Mouse (Mus musculus): Measurements from ENCODE around the gene Mut. TPM values are rescaled to one million over a fixed set of nuclear protein-coding genes. Genes with fewer than 3 reads are reported as not detected.

Gene Mut
- polyA plus RNA-seq, 1 experiment from 2014 or later: 34.1 TPM

DNA sequence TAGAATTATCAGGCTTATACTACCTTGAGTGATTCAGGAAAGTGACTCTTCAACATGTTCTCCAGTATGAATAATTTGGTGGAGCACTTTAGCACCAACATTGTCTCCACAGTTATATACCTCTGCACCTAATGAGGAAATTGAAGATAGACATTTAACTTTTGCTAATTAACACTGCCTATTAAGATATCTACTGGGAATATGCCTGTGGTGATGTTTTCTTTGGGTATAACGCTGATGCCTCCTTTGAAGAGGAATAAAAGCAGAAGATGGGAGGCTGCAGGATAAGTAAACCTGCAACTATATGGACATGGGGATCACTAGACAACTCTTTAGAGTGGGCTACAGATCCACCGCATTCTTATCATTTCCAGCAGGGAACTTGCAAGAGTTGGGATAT is 20.2 kb upstream of the Mut start, which contains the start of gene Glyatl3:
Gene Glyatl3, minus strand, starts transcription at position 101 of the 400 bp plus-strand sequence.
- no peak within 1 kb of the TSS for H3K4me3 ChIP-seq (ENCODE audit: low read depth, low read length)
- no peaks in the 10 kb centered on the region for H3K4me1 ChIP-seq (ENCODE audit: control insufficient read depth, insufficient read depth, low read length)
- H3K36me3 ChIP-seq (ENCODE audit: control insufficient read depth, insufficient read depth, low read length): no peaks in the 10 kb centered on the region
- no peak within 1 kb of the TSS for H3K4me2 ChIP-seq (replicated peaks; ENCODE audit: low read depth, low read length)
- 97% methylated on average over 2 of the region's 2 CpGs for WGBS
- H3K9me3 ChIP-seq (ENCODE audit: control insufficient read depth, low read depth, low read length): no peaks in the 10 kb centered on the region
- no peak within 1 kb of the TSS for H3K27ac ChIP-seq (ENCODE audit: low read length)
- no peak within 1 kb of the TSS for H3K9ac ChIP-seq (replicated peaks; ENCODE audit: low read depth, low read length)
- ATAC-seq (ENCODE audit: insufficient number of reproducible peaks, insufficient read depth, low FRiP score, low read depth): no peak
- H3K27me3 ChIP-seq (ENCODE audit: control insufficient read depth, insufficient read depth, low read length): no peaks in the 10 kb centered on the region

DNA sequence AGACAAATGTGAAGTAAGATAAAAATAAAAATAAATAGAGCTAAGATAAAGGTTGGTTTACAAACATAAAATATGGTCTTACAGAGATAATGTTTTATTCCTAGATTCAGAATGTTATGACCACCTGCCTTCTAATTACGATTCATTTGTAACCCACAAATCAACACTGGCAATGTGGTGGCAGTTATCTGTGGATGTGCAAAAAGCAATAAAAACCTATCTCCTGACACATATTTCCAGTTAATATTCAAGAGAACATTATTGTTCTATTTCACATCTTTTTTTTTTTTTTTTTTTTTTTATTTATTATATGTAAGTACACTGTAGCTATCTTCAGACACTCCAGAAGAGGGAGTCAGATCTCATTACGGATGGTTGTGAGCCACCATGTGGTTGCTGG is 19.0 kb upstream of the Mut start:
- H3K4me2 ChIP-seq (replicated peaks; ENCODE audit: low read depth, low read length): no peak overlapping the region
- no peak overlapping the region for H3K4me3 ChIP-seq (ENCODE audit: low read depth, low read length)
- H3K27ac ChIP-seq (ENCODE audit: low read length): no peak overlapping the region
- no peaks in the 10 kb centered on the region for H3K27me3 ChIP-seq (ENCODE audit: control insufficient read depth, insufficient read depth, low read length)
- no peaks in the 10 kb centered on the region for H3K36me3 ChIP-seq (ENCODE audit: control insufficient read depth, insufficient read depth, low read length)
- ATAC-seq (ENCODE audit: insufficient number of reproducible peaks, insufficient read depth, low FRiP score, low read depth): no peak
- H3K9ac ChIP-seq (replicated peaks; ENCODE audit: low read depth, low read length): no peak overlapping the region
- WGBS: 98% methylated on average over 1 of the region's 2 CpGs
- no peaks in the 10 kb centered on the region for H3K4me1 ChIP-seq (ENCODE audit: control insufficient read depth, insufficient read depth, low read length)
- H3K9me3 ChIP-seq (ENCODE audit: control insufficient read depth, low read depth, low read length): no peaks in the 10 kb centered on the region

DNA sequence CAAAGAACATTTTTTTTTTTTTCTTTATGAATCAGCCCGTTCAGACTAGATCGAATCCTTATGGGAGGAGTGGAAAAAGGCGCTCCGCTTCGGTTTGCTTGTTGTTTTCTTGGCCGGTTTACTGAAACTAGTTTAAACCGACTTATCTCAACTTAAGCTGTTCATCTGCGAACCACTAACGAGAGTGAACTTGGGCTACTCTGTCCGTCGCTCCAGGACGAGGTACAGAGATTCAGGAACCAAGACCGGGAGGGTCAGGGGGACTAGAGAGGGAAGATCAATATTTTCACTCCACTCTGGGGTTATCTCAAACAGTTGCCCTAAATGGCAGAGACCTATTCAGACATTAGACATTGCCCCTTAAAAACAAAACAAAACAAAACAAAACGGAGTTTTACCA is 500 bp upstream of the Mut start:
- Histone ChIP-seq H3K9me3 (ENCODE audit: control insufficient read depth, low read depth, low read length) (no peaks in the 10 kb centered on the region), H3K27me3 (ENCODE audit: control insufficient read depth, insufficient read depth, low read length) (no peaks in the 10 kb centered on the region), H3K9ac (replicated peaks; ENCODE audit: low read depth, low read length) (peak overlapping the region; percentile 18), H3K4me3 (ENCODE audit: low read depth, low read length) (peak overlapping the region; percentile 66), H3K4me2 (replicated peaks; ENCODE audit: low read depth, low read length) (peak overlapping the region; percentile 45), H3K36me3 (ENCODE audit: control insufficient read depth, insufficient read depth, low read length) (peaks cover 5% of the 10 kb centered on the region), H3K4me1 (ENCODE audit: control insufficient read depth, insufficient read depth, low read length) (peaks cover 4% of the 10 kb centered on the region; the same call in 1 of the 2 replicates), H3K27ac (ENCODE audit: low read length) (no peak overlapping the region)
- 1% methylated on average over 14 of the region's 14 CpGs for WGBS
- ATAC-seq (ENCODE audit: insufficient number of reproducible peaks, insufficient read depth, low FRiP score, low read depth): peak; percentile 42

DNA sequence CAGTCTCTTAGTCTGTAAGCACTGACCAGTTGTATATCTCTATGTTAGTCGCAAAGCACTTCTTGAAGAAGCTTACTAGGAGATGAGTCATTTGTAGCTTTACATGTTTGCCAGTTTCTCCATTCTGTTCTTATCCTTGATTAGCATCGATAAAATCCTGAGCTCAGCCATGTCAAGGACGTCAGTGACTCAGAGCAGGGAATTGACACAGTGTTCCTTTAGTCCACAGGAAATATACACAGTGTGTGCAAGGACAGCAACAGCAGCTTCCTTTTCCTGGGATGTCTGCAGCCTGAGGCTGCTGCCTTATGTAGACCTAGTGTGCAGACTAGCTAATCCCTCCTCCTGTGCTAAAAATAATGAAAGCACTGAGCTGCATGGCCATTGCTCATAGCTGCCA is 14.0 kb downstream of the Mut start:
- no peak for ATAC-seq (ENCODE audit: insufficient number of reproducible peaks, insufficient read depth, low FRiP score, low read depth)

DNA sequence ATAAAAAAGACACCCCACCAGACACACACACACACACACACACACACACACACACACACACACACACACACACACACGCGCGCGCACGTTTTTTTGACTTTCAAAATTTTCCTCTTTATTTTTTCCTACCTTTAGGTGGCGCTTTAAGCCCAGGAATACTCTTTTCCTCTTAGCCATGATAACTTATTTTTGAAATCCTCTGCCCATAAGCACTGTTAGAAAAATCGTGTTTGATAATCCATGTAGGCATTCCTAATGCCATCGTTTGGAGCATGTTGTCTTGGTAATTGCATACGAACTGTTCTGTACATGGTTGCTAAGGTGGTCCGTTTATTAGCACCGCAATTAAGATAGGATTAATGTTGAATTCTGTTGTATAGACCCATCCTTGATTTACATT is 43.4 kb downstream of the Mut start:
- no peak overlapping the region for H3K27ac ChIP-seq (ENCODE audit: low read length)
- H3K9ac ChIP-seq (replicated peaks; ENCODE audit: low read depth, low read length): no peak overlapping the region
- whole genome bisulfite sequencing: 69% methylated on average over 11 of the region's 11 CpGs
- H3K36me3 ChIP-seq (ENCODE audit: control insufficient read depth, insufficient read depth, low read length): no peaks in the 10 kb centered on the region
- H3K9me3 ChIP-seq (ENCODE audit: control insufficient read depth, low read depth, low read length): no peaks in the 10 kb centered on the region
- no peak overlapping the region for H3K4me2 ChIP-seq (replicated peaks; ENCODE audit: low read depth, low read length)
- H3K4me3 ChIP-seq (ENCODE audit: low read depth, low read length): no peak overlapping the region
- H3K27me3 ChIP-seq (ENCODE audit: control insufficient read depth, insufficient read depth, low read length): no peaks in the 10 kb centered on the region
- no peaks in the 10 kb centered on the region for H3K4me1 ChIP-seq (ENCODE audit: control insufficient read depth, insufficient read depth, low read length)
- no peak for ATAC-seq (ENCODE audit: insufficient number of reproducible peaks, insufficient read depth, low FRiP score, low read depth)

More for the DNA sequence above, 14.0 kb downstream of the Mut start:
- H3K27me3 ChIP-seq (ENCODE audit: control insufficient read depth, insufficient read depth, low read length): no peaks in the 10 kb centered on the region
- WGBS: 87% methylated on average over 3 of the region's 3 CpGs
- no peaks in the 10 kb centered on the region for H3K4me1 ChIP-seq (ENCODE audit: control insufficient read depth, insufficient read depth, low read length)
- H3K27ac ChIP-seq (ENCODE audit: low read length): no peak overlapping the region
- no peaks in the 10 kb centered on the region for H3K9me3 ChIP-seq (ENCODE audit: control insufficient read depth, low read depth, low read length)
- H3K36me3 ChIP-seq (ENCODE audit: control insufficient read depth, insufficient read depth, low read length): peaks cover 10% of the 10 kb centered on the region
- no peak overlapping the region for H3K4me3 ChIP-seq (ENCODE audit: low read depth, low read length)
- H3K4me2 ChIP-seq (replicated peaks; ENCODE audit: low read depth, low read length): no peak overlapping the region
- H3K9ac ChIP-seq (replicated peaks; ENCODE audit: low read depth, low read length): no peak overlapping the region

DNA sequence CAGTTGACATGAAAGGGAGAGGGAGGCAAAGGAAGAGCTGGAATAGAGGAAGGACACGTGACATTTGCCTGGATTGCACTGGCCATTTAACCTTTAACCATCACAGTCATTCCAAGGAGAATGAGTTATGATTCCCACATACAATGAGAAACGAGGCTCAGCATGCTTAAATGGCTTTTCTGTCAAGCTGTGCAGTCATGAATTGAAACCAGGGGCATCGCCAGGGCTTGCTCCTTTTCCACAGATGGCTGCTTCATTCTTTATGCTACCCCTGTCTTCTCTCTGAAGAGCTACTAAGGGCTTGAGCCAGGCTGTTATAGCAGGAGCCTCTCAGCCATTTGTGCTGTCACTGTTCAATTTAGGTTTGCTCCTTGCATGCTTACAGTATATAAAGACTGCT is 57.6 kb downstream of the Mut start:
- no peak overlapping the region for H3K9ac ChIP-seq (replicated peaks; ENCODE audit: low read depth, low read length)
- no peaks in the 10 kb centered on the region for H3K36me3 ChIP-seq (ENCODE audit: control insufficient read depth, insufficient read depth, low read length)
- no peaks in the 10 kb centered on the region for H3K9me3 ChIP-seq (ENCODE audit: control insufficient read depth, low read depth, low read length)
- 45% methylated on average over 3 of the region's 3 CpGs for WGBS
- no peak overlapping the region for H3K4me2 ChIP-seq (replicated peaks; ENCODE audit: low read depth, low read length)
- H3K27ac ChIP-seq (ENCODE audit: low read length): no peak overlapping the region
- no peak overlapping the region for H3K4me3 ChIP-seq (ENCODE audit: low read depth, low read length)
- no peaks in the 10 kb centered on the region for H3K27me3 ChIP-seq (ENCODE audit: control insufficient read depth, insufficient read depth, low read length)
- ATAC-seq (ENCODE audit: insufficient number of reproducible peaks, insufficient read depth, low FRiP score, low read depth): no peak
- no peaks in the 10 kb centered on the region for H3K4me1 ChIP-seq (ENCODE audit: control insufficient read depth, insufficient read depth, low read length)

Other genes with a start within 250 kb of the Mut start
- gene Esp1, start 207.6 kb upstream of the Mut start, polyA plus RNA-seq (2014; fragmentation: Nextera tagmentation; extraction: Ambion mirVana): not detected in 2 replicates
- not detected in 2 replicates for gene Crisp2, start 127.7 kb upstream of the Mut start, polyA plus RNA-seq (2014; fragmentation: Nextera tagmentation; extraction: Ambion mirVana)
- gene Rhag, start 123.6 kb upstream of the Mut start, polyA plus RNA-seq (2014; fragmentation: Nextera tagmentation; extraction: Ambion mirVana): 0.27 and 0.43 TPM in 2 replicates
- gene 9130008F23Rik, start 54.1 kb upstream of the Mut start, polyA plus RNA-seq (2014; fragmentation: Nextera tagmentation; extraction: Ambion mirVana): 3.7 and 4.0 TPM in 2 replicates
- gene Glyatl3, start 20.3 kb upstream of the Mut start, polyA plus RNA-seq (2014; fragmentation: Nextera tagmentation; extraction: Ambion mirVana): not detected in 2 replicates
- 24.3 and 26.0 TPM in 2 replicates for gene Cenpq, start 362 bp downstream of the Mut start, polyA plus RNA-seq (2014; fragmentation: Nextera tagmentation; extraction: Ambion mirVana)

All from stomach, embryonic 14.5 days (tissue).